Mouse (Mus musculus) bone marrow macrophage, adult 2 months (primary cell): ENCODE results near the gene Ypel2.

Experiments used
- CTCF ChIP-seq: IDR thresholded peaks from 2 replicates; pipeline ENCODE4 v1.5.1; 2012; ENCODE audit warnings: low read depth, mild to moderate bottlenecking, low read length, moderate library complexity
- POLR2A ChIP-seq: IDR thresholded peaks from 2 replicates; pipeline ENCODE4 v1.6.1; 2012; ENCODE audit warnings: mild to moderate bottlenecking, low read depth, low read length, borderline replicate concordance

DNA sequence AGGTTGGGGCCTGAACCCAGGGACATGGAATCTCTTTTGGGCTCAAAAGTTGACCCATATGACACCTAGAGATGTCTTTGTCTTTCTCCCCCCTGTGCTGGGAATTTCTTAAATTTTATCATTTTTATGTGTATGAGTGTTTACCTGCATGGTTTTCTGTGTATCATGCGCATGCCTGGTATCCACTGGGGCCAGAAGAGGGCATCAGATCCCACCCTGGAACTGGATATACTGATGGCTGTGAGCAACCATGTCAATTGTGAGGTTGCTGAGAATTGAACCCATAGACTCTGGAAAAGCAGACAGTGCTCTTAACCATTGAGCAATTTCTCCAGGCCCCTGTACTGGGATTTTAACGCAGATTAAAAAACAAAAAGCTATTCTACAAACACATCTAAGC, 76.0 kb downstream of the Ypel2 start:
- no peak for TF ChIP-seq CTCF
- TF ChIP-seq POLR2A: no peak
